Mouse (Mus musculus) retina, postnatal 7 days (tissue): ENCODE measurements at regions not wholly inside any gene's neighbourhood (a gene's known extent, or its start where the extent isn't known, plus 50 kb on each side); places are given as distances from the start of the nearest gene placed in this dataset.

ENCODE experiments used
- DNase-seq: peaks from one replicate; pipeline ENCODE4 v3.0.0-alpha.2; 2012; ENCODE audit warnings: low read depth, low spot score

- DNase-seq: no peak
These were observed 308.6 kb downstream of the Glrx3 start for GRCm38 (mm10) chr7:137745991-137746390.

GRCm38 (mm10) chr7:137748936-137749335, 311.5 kb downstream of the Glrx3 start:
- no peak for DNase-seq

GRCm38 (mm10) chr7:137750741-137751140, 313.3 kb downstream of the Glrx3 start:
- no peak for DNase-seq

GRCm38 (mm10) chr7:137751151-137751859, 313.9 kb downstream of the Glrx3 start:
- no peak for DNase-seq

GRCm38 (mm10) chr7:137765961-137766360, 328.5 kb downstream of the Glrx3 start:
- no peak for DNase-seq

GRCm38 (mm10) chr7:137766721-137767120, 329.3 kb downstream of the Glrx3 start:
- DNase-seq: no peak

- no peak for DNase-seq
These were observed 335.9 kb downstream of the Glrx3 start for GRCm38 (mm10) chr7:137773051-137773964.

- no peak for DNase-seq
These were observed 336.5 kb downstream of the Glrx3 start for GRCm38 (mm10) chr7:137773965-137774310.

GRCm38 (mm10) chr7:137783954-137784353, 346.5 kb downstream of the Glrx3 start:
- peak; percentile 6 for DNase-seq

- no peak for DNase-seq
These were observed 367.9 kb downstream of the Glrx3 start for GRCm38 (mm10) chr7:137805361-137805760.

- DNase-seq: no peak
These were observed 375.4 kb downstream of the Glrx3 start for GRCm38 (mm10) chr7:137812839-137813238.

GRCm38 (mm10) chr7:137840520-137840919, 403.1 kb downstream of the Glrx3 start:
- no peak for DNase-seq

GRCm38 (mm10) chr7:137841044-137841443, 403.6 kb downstream of the Glrx3 start:
- no peak for DNase-seq

GRCm38 (mm10) chr7:137841456-137842100, 404.2 kb downstream of the Glrx3 start:
- DNase-seq: no peak

- DNase-seq: no peak
These were observed 410.4 kb downstream of the Glrx3 start for GRCm38 (mm10) chr7:137847856-137848255.

GRCm38 (mm10) chr7:137851061-137851460, 413.6 kb downstream of the Glrx3 start:
- DNase-seq: no peak

GRCm38 (mm10) chr7:137859681-137860080, 422.3 kb downstream of the Glrx3 start:
- DNase-seq: no peak

GRCm38 (mm10) chr7:137860520-137860919, 423.1 kb downstream of the Glrx3 start:
- DNase-seq: no peak

GRCm38 (mm10) chr7:137864912-137865311, 427.5 kb downstream of the Glrx3 start:
- DNase-seq: no peak

- DNase-seq: no peak
These were observed 428.0 kb downstream of the Glrx3 start for GRCm38 (mm10) chr7:137865457-137865856.

- DNase-seq: no peak
These were observed 429.5 kb downstream of the Glrx3 start for GRCm38 (mm10) chr7:137866880-137867279.

GRCm38 (mm10) chr7:137868501-137868900, 431.1 kb downstream of the Glrx3 start:
- DNase-seq: no peak
